Comparison of ENCODE assay signal across 8 mouse cellular contexts in the genomic region with DNA sequence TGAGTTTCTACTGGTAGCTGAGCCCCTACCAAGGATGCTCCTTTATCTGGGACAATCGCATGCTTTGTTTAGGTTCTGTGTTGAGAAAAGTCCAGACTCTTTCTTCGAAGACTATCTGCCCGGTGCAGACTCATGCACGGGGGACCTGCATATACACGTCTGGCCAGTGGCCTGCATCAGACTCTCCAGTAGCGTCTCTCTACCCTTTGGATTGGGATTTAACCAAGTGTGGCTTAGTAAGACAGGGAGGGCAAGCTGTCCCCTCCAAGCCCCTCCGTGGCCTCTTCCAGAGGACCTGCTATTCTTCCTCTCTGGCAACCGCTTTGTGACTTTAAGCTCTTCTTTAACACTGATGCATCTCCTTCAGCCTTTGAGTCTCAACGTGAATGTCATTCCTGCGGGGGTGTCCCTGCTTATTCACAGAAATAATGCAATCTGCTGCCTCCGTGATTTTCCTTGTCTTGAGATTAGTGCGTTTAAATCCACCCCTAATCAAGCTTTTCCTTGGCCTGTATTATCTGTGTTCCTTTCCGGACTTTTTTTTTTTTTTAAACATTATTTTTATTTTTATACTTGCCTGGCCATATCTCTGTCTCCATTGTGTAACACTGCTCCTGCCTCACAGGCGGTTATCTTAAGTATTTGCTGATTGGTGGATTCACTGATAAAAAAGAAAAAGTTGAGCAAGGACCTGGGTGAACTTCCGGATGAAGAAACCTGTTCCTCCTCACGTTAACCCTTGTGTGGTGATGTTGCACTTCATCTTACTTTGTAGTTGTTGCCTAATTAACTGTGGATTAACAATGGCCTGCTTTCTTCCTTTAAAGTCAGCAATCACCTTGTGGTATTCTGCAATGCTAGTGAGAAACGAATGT.
DNase-seq lines count a peak whose midpoint lies in the region; ATAC-seq and TF ChIP-seq lines count a peak whose summit lies in the region.

No protein-coding gene starts in this region.

- TF ChIP-seq CTCF in gastrocnemius, adult 2 months (IDR thresholded peaks at IDR 0.05) = no peak

- intact Hi-C loops in gastrocnemius, adult 2 months (cut with DNase I) = no loop called here
- intact Hi-C loops in gastrocnemius, postnatal 14 days (cut with DNase I; ENCODE audit: low total_unique reads) = no loop called here

- no peak for DNase-seq in gastrocnemius, adult 2 months
- no peak for DNase-seq in gastrocnemius, postnatal 14 days
- DNase-seq in urinary bladder, adult 2 months (ENCODE audit: low spot score) = peak; percentile 22
- DNase-seq in urinary bladder, postnatal 4 days (ENCODE audit: low spot score in 2 of 2) = no peak
- no peak for DNase-seq in limb, embryonic 10.5 days (ENCODE audit: low spot score)
- no peak for DNase-seq in thymus, postnatal 4 days
- no peak for DNase-seq in right cerebral cortex, postnatal 25 days

- no peaks in the 10 kb centered on the region for H3K27me3 ChIP-seq in limb, embryonic 10.5 days (ENCODE audit: low read depth, poor library complexity, severe bottlenecking)

- H3K36me3 ChIP-seq in limb, embryonic 10.5 days = no peaks in the 10 kb centered on the region

- 70% methylated on average over 17 of the region's 17 CpGs for WGBS in limb, embryonic 10.5 days

- peaks cover 43% of the 10 kb centered on the region for H3K4me1 ChIP-seq in limb, embryonic 10.5 days

- no peak overlapping the region for H3K4me3 ChIP-seq in gastrocnemius, adult 2 months
- H3K4me3 ChIP-seq in limb, embryonic 10.5 days = no peak overlapping the region

- H3K9me3 ChIP-seq in limb, embryonic 10.5 days (replicated peaks) = no peaks in the 10 kb centered on the region

- H3K27ac ChIP-seq in gastrocnemius, adult 2 months = peak overlapping the region; percentile 28; the same call in 1 of the 2 replicates
- H3K27ac ChIP-seq in limb, embryonic 10.5 days = 0 out of 2 replicates have a peak overlapping the region, but pooled peaks have one; percentile 14

- ATAC-seq in erythroblast, adult 5-6 weeks (replicated peaks; ENCODE audit: low FRiP score, poor library complexity, severe bottlenecking) = no peak
